In the genomic region with DNA sequence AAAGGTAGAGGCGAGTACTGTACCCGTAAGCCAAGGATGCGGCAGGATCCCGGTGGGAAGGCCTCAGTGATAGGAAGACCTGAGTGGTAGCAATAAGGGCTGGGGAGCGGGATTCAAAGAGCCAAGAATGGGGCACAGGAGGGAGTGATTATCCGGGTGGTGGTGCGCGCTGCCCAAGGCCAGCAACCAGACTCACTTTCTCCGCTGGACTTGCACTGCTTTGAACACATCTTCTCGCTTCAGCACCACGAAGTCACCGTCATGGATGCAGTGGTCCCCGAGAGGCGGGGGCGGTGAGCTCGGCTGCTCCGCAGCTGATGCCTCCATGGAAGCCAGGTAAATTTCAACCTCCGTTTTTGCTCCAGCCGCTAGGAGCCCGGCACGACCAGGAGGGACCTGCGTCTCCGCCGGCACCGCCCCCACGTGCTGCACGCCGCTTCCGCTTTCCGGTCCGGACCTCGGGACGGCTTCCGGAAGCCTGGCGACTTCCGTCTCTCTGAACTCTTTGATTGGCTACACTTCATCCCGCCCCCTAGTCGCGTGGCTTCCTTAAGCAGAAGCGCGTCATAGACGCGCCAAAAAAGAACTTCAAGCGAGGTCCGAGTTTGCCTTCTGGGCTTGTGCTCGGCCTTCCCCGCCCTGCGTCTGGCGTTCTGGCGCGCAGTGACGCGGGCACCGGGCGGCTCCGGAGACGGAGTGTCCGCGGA, we compare ENCODE assay signal across 8 mouse cellular contexts. TPM values are rescaled to one million over a fixed set of nuclear protein-coding genes. Genes with fewer than 3 reads are reported as not detected.
DNase-seq lines count a peak whose midpoint lies in the region; ATAC-seq and TF ChIP-seq lines count a peak whose summit lies in the region.

Gene Trmt6, minus strand, starts transcription at position 448 of the 707 bp plus-strand sequence.
Gene Mcm8, plus strand, starts transcription at position 534 of the 707 bp plus-strand sequence.

- H3K4me2 ChIP-seq in forebrain, embryonic 12.5 days = peak within 1 kb of the TSS; percentile 81
- peak within 1 kb of the TSS; percentile 90 for H3K4me2 ChIP-seq in heart, postnatal 0 days (ENCODE audit: low read depth, low read length)
- peak within 1 kb of the TSS; percentile 91 for H3K4me2 ChIP-seq in liver, embryonic 16.5 days (ENCODE audit: low read depth, low read length)
- peak within 1 kb of the TSS; percentile 83 for H3K4me2 ChIP-seq in neural tube, embryonic 13.5 days

- no peaks in the 10 kb centered on the region for H3K9me3 ChIP-seq in E14TG2a.4 (ENCODE audit: low read length)
- no peaks in the 10 kb centered on the region for H3K9me3 ChIP-seq in forebrain, embryonic 12.5 days
- H3K9me3 ChIP-seq in heart, postnatal 0 days (replicated peaks; ENCODE audit: control insufficient read depth, low read length) = no peaks in the 10 kb centered on the region
- no peaks in the 10 kb centered on the region for H3K9me3 ChIP-seq in liver, embryonic 16.5 days (replicated peaks; ENCODE audit: control insufficient read depth, low read length)
- H3K9me3 ChIP-seq in neural tube, embryonic 13.5 days = no peaks in the 10 kb centered on the region

- H3K36me3 ChIP-seq in E14TG2a.4 (ENCODE audit: insufficient read depth, low read length) = peaks cover 62% of the 10 kb centered on the region
- peaks cover 24% of the 10 kb centered on the region for H3K36me3 ChIP-seq in forebrain, embryonic 12.5 days (replicated peaks)
- peaks cover 7% of the 10 kb centered on the region; the same call in 1 of the 2 replicates for H3K36me3 ChIP-seq in heart, postnatal 0 days (replicated peaks; ENCODE audit: control insufficient read depth, insufficient read depth, low read length)
- H3K36me3 ChIP-seq in liver, embryonic 16.5 days (ENCODE audit: control insufficient read depth, insufficient read depth) = no peaks in the 10 kb centered on the region
- H3K36me3 ChIP-seq in neural tube, embryonic 13.5 days = peaks cover 21% of the 10 kb centered on the region
- H3K36me3 ChIP-seq in testis, adult 2 months (ENCODE audit: control insufficient read depth, insufficient read depth, low read length) = no peaks in the 10 kb centered on the region

- H3K27ac ChIP-seq in forebrain, embryonic 12.5 days = 0 out of 2 replicates have a peak within 1 kb of the TSS, but pooled peaks have one; percentile 50
- H3K27ac ChIP-seq in heart, postnatal 0 days (ENCODE audit: low read depth) = peak within 1 kb of the TSS; percentile 39; the same call in 1 of the 2 replicates
- peak within 1 kb of the TSS; percentile 86 for H3K27ac ChIP-seq in liver, embryonic 16.5 days (ENCODE audit: low read length)
- H3K27ac ChIP-seq in neural tube, embryonic 13.5 days (replicated peaks) = peak within 1 kb of the TSS; percentile 49
- peak within 1 kb of the TSS; percentile 54 for H3K27ac ChIP-seq in testis, adult 2 months (ENCODE audit: control insufficient read depth, insufficient read depth, low read depth, low read length)

- under 1% methylated on average over 59 of the region's 59 CpGs for WGBS in forebrain, embryonic 12.5 days
- WGBS in heart, postnatal 0 days = under 1% methylated on average over 58 of the region's 59 CpGs
- under 1% methylated on average over 59 of the region's 59 CpGs for WGBS in liver, embryonic 16.5 days (ENCODE audit: insufficient replicate concordance)
- WGBS in neural tube, embryonic 13.5 days = under 1% methylated on average over 59 of the region's 59 CpGs

- ATAC-seq in forebrain, embryonic 12.5 days (ENCODE audit: low FRiP score) = peak; percentile 100
- peak; percentile 100 for ATAC-seq in heart, postnatal 0 days (ENCODE audit: insufficient read depth, low read depth)
- peak; percentile 98 for ATAC-seq in liver, embryonic 16.5 days (ENCODE audit: low read depth)
- ATAC-seq in neural tube, embryonic 13.5 days (ENCODE audit: low read depth) = peak; percentile 100

- H3K9ac ChIP-seq in forebrain, embryonic 12.5 days = peak within 1 kb of the TSS; percentile 69
- peak within 1 kb of the TSS; percentile 54 for H3K9ac ChIP-seq in heart, postnatal 0 days (replicated peaks; ENCODE audit: low read depth, low read length)
- peak within 1 kb of the TSS; percentile 82 for H3K9ac ChIP-seq in liver, embryonic 16.5 days (ENCODE audit: low read depth, low read length)
- peak within 1 kb of the TSS; percentile 85 for H3K9ac ChIP-seq in neural tube, embryonic 13.5 days

- H3K27me3 ChIP-seq in E14TG2a.4 (ENCODE audit: insufficient read depth, low read length) = no peaks in the 10 kb centered on the region
- no peaks in the 10 kb centered on the region for H3K27me3 ChIP-seq in forebrain, embryonic 12.5 days
- H3K27me3 ChIP-seq in heart, postnatal 0 days (ENCODE audit: control insufficient read depth, insufficient read depth, low read length) = no peaks in the 10 kb centered on the region
- no peaks in the 10 kb centered on the region for H3K27me3 ChIP-seq in liver, embryonic 16.5 days (ENCODE audit: control insufficient read depth, insufficient read depth, low read depth, low read length)
- no peaks in the 10 kb centered on the region for H3K27me3 ChIP-seq in neural tube, embryonic 13.5 days
- no peaks in the 10 kb centered on the region for H3K27me3 ChIP-seq in testis, adult 2 months (ENCODE audit: control insufficient read depth, insufficient read depth, low read length)

- H3K4me3 ChIP-seq in E14TG2a.4 (replicated peaks; ENCODE audit: low read length) = peak within 1 kb of the TSS; percentile 97
- H3K4me3 ChIP-seq in forebrain, embryonic 12.5 days (replicated peaks) = peak within 1 kb of the TSS; percentile 86
- peak within 1 kb of the TSS; percentile 65 for H3K4me3 ChIP-seq in heart, postnatal 0 days (ENCODE audit: low read depth, low read length)
- peak within 1 kb of the TSS; percentile 90 for H3K4me3 ChIP-seq in liver, embryonic 16.5 days (ENCODE audit: low read depth, low read length)
- peak within 1 kb of the TSS; percentile 85 for H3K4me3 ChIP-seq in neural tube, embryonic 13.5 days
- peak within 1 kb of the TSS; percentile 95 for H3K4me3 ChIP-seq in testis, adult 2 months (ENCODE audit: control insufficient read depth, low read depth, low read length)

- H3K4me1 ChIP-seq in E14TG2a.4 (replicated peaks; ENCODE audit: low read depth, low read length) = peaks cover 38% of the 10 kb centered on the region
- H3K4me1 ChIP-seq in forebrain, embryonic 12.5 days = peaks cover 19% of the 10 kb centered on the region
- H3K4me1 ChIP-seq in heart, postnatal 0 days (ENCODE audit: control insufficient read depth, insufficient read depth) = peaks cover 7% of the 10 kb centered on the region
- H3K4me1 ChIP-seq in liver, embryonic 16.5 days (ENCODE audit: control insufficient read depth, low read depth, low read length) = peaks cover 9% of the 10 kb centered on the region
- peaks cover 21% of the 10 kb centered on the region for H3K4me1 ChIP-seq in neural tube, embryonic 13.5 days (replicated peaks)
- peaks cover 4% of the 10 kb centered on the region for H3K4me1 ChIP-seq in testis, adult 2 months (ENCODE audit: control insufficient read depth, insufficient read depth, low read length)

- TF ChIP-seq EP300 in heart, postnatal 0 days (IDR thresholded peaks at IDR 0.05; ENCODE audit: low read depth) = 0 out of 2 replicates have a peak, but pooled peaks have one; percentile 56

- peak; percentile 98 for DNase-seq in c-Kit-positive CD71-positive TER-119-positive erythroid progenitor cells, embryonic 14.5 days (ENCODE audit: low spot score)
- peak; percentile 98 for DNase-seq in heart, postnatal 0 days (ENCODE audit: low spot score)
- DNase-seq in kidney, postnatal 4 days = peak; percentile 94 to 96

- no peak for TF ChIP-seq CTCF in E14TG2a.4 (conservative IDR thresholded peaks at IDR 0.05; ENCODE audit: low read length)
- TF ChIP-seq CTCF in heart, postnatal 0 days (IDR thresholded peaks at IDR 0.05; ENCODE audit: low read depth) = no peak; the same call in 1 of the 2 replicates
- no peak; the same call in 1 of the 2 replicates for TF ChIP-seq CTCF in testis, adult 2 months (IDR thresholded peaks at IDR 0.05; ENCODE audit: control insufficient read depth, insufficient read depth, insufficient replicate concordance, low read depth, low read length)

- TF ChIP-seq POLR2A in testis, adult 2 months (IDR thresholded peaks at IDR 0.05; ENCODE audit: control insufficient read depth, low read depth, low read length) = peak; percentile 66

RNA-seq across cellular contexts. Expression of gene Trmt6, which starts in this region (rescaled TPM):
- polyA plus RNA-seq in forebrain, embryonic 12.5 days (2016; fragmentation: Nextera tagmentation; extraction: Ambion mirVana) = 38.0 and 38.2 TPM in 2 replicates
- 6.1 and 6.9 TPM in 2 replicates for total RNA-seq in heart, postnatal 0 days (2014; rRNA removed; ENCODE audit: low replicate concordance)
- 18.6 and 22.1 TPM in 2 replicates for polyA plus RNA-seq in heart, postnatal 0 days (2015; fragmentation: Nextera tagmentation; extraction: Ambion mirVana)
- polyA plus RNA-seq in liver, embryonic 16.5 days (2015; fragmentation: Nextera tagmentation; extraction: Ambion mirVana) = 10.3 and 10.9 TPM in 2 replicates
- 19.4 and 25.0 TPM in 2 replicates for polyA plus RNA-seq in neural tube, embryonic 13.5 days (2015; fragmentation: Nextera tagmentation; extraction: Ambion mirVana)
- 3.7 and 4.3 TPM in 2 replicates for polyA plus RNA-seq in testis, adult 2 months (2012; rRNA removed)

RNA-seq across cellular contexts. Expression of gene Mcm8, which starts in this region (rescaled TPM):
- 20.7 and 23.5 TPM in 2 replicates for polyA plus RNA-seq in forebrain, embryonic 12.5 days (2016; fragmentation: Nextera tagmentation; extraction: Ambion mirVana)
- total RNA-seq in heart, postnatal 0 days (2014; rRNA removed; ENCODE audit: low replicate concordance) = 2.1 and 3.4 TPM in 2 replicates
- 3.4 and 4.0 TPM in 2 replicates for polyA plus RNA-seq in heart, postnatal 0 days (2015; fragmentation: Nextera tagmentation; extraction: Ambion mirVana)
- 4.8 and 5.1 TPM in 2 replicates for polyA plus RNA-seq in liver, embryonic 16.5 days (2015; fragmentation: Nextera tagmentation; extraction: Ambion mirVana)
- polyA plus RNA-seq in neural tube, embryonic 13.5 days (2015; fragmentation: Nextera tagmentation; extraction: Ambion mirVana) = 5.2 and 7.0 TPM in 2 replicates
- 3.0 and 3.2 TPM in 2 replicates for polyA plus RNA-seq in testis, adult 2 months (2012; rRNA removed)

Comparison
In these comparisons a context has a peak if more than half of its experiments do, and no peak if none do; other contexts are left out.
1. Peak in every context shown above with its lines: DNase-seq, ATAC-seq, H3K4me3 ChIP-seq and H3K27ac ChIP-seq.